Mouse (Mus musculus) 3134 (cell line): Measurements from ENCODE around the gene Erf.
A peak's percentile ranks its signal among the peaks of the same experiment; 100 is the strongest.
"Not testable (repeated sequence)": the region's sequence is repeated elsewhere in the genome, so short reads cannot be mapped to it uniquely, and the experiment has no call there.

Experiments
- DNase-seq: peaks from one replicate; pipeline ENCODE4 v3.0.0-alpha.2; 2011; ENCODE audit warnings: low spot score; ENCODE audit not compliant: insufficient read length; ENCODE audit errors: extremely low read depth

Gene Erf

DNA sequence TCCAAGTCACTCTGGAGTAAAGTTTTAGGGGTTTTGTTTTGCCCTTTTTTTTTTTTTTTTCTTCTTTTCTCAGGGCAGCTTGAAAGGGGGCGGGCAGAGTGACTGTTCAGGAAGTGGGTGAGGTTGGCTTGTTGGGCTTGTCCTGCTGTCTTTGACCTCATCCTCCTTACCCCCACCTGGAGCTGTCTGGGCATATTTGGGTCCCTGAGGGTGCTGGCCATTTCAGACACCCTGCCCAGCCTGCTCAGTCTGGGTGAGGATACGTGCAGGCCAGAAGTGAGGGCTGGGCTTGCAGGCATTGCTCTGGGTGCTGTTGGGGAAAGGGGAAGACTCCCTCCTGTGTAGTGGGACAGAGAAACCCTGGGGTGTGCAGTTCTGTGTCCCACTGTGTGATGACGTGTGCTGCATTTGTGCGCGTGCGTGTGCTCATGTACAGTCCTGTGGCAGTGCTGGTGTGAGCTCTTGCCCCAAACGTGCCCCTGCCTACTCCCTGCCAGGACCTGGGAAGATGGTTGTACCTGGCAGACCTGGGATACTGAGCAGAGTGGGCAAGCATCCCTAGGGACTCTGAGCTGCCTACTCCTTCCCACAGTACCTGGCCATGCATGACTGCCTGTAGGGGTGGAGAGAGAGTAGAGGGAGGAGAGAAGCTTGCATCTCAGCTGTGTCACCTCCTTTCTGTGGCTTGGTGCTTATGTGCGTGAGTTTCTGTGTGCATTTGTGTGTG is 19.1 kb upstream of the Erf start:
- DNase-seq: peak; percentile 51

DNA sequence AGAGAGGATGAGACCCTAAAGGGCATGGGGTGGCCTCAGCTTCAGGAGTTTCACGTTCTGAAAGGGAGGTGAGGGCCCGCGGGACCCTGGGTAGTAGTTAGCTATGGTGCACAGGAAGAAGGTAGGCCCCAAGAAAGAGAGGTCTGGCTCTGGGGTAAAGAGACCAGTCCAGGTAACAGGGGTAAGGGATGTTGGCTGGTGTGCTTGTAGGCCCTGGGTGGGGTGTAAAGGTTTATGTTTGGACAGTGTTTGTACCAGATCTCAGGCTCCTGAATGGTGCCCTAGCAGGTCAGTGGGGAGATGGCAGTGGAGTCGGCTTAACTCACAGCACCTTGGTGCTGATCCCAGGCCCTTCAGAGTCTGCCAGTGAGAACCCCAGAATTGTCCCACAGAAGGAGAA is 18.5 kb upstream of the Erf start:
- DNase-seq: no peak

DNA sequence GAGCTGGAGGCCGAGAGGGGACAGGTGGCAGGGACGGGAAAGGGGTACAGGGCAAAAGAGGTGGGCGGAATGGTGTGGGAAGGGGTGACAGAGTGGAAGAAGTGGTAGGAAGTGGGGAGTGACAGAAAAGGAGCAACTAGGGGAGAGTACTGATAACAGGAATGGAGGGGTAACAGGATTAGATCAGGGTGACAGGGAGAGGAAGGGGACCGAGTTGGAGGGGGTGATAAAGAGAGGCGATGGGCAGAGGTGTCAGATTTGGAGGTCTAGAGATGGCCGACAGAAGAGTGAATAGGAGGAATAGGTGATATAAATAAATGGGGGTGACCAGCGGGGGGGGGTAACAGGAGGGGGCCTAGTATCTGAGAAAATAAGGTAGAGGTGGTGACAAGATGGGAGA is 18.0 kb upstream of the Erf start:
- no peak for DNase-seq

DNA sequence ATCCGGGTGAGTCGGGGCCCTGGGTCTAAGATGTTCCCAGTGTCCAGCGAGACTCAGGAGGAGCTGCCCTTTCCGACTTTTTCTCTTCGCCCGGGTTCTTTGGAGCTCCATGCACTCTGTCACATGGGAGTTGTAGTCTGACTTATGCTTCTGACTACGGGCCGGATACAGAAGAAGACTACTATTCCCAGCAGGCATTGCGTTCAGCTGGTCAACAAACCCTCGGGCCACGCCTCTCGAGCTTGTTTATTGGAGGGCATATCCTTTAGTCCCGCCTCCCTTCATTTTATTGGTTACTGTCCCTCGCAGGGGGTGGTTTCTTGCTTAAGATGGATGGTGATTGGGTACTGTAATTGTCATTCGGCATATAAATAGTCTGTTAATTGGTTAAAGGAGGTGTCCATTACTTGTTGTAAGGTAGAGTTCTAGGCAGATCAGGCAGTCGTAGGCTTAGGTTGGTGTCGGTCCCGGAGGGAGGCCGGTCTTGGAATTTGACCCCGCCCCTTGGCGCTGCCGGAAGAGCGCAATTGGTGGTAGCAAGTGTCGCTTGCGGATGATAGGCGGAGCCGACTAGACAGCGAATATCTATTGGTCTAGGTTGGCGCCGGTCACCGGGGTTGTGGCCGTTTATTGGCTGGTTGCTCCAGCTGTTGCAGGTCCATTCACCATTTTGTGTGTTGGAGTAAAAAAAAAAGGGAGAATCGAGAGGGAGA is 17.3 kb upstream of the Erf start:
- peak; percentile 99 for DNase-seq

DNA sequence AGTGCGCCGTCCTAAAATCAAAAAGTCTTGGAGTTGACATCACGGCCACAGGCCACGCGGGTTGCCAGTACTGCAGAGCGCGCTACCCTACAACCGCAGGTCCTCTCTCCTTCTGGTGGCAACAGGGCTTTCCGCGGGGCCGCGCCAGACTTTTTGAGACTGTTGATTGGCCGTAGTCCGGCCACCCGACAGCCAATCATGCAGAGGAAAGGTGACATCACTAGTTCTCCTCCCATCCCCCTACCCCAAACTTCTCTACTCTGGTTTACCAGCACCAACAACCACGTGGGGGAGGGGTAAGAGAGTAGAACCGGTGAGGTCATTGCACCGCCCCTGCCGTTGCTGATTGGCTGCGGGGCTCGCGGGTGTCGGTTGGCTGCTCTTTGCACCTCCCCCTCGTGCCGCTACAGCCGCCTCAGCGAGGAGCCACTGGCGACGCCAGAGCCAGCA is 16.8 kb upstream of the Erf start, which contains the start of gene Cic:
Gene Cic, plus strand, starts transcription at position 404 of the 450 bp plus-strand sequence.
- peak; percentile 98 for DNase-seq

DNA sequence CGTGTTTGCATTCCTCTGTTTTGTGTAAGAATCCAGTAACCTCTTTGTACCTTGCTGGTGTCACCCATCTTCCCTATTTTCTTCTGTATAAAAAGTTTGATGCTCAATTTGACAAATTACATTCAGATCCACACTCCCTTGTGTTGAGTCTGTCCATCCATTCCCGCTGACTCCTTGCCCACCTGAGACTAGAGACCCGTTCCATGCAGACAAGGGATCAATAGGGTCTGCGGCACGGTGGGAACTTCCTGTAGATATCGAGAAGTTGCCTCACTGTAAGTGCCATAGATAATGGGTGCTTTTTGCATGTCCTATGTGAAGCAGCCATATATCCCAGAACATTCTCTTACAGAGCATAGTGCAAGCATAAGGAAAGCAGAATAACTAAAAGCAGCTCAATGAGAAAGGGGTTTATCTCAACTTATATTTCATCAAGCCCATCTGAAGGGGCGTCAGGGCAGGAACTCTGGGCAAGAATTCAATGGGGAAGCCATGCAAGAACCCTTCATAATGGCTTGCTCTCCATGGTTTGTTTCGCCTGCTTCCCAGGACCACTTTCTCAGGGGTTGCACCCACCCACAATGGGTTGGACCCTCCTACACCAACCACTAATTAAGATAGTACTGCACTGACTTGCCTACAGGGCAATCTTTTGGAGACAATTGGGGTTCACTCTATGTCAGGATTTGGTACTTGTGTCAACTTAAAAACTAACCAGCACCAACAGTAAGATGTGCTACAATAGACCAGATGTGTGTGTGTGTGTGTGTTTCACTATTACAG is 15.8 kb upstream of the Erf start:
- DNase-seq: no peak

DNA sequence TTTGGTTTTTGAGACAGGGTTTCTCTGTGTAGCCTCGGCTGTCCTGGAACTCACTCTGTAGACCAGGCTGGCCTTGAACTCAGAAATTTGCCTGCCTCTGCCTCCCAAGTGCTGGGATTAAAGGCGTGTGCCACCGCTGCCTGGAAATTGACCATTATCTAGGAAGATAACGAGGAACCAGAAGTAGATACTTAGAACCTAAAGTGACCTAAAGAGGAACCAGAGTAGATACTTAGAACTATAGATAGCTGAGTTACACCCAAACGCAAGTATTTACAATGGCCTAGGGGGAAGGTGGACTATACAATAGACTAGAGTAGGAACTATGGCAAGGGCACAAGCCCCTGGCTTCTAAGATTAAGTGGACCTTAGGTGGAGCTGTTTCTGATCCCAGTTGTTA is 15.2 kb upstream of the Erf start:
- DNase-seq: not testable (repeated sequence)

DNA sequence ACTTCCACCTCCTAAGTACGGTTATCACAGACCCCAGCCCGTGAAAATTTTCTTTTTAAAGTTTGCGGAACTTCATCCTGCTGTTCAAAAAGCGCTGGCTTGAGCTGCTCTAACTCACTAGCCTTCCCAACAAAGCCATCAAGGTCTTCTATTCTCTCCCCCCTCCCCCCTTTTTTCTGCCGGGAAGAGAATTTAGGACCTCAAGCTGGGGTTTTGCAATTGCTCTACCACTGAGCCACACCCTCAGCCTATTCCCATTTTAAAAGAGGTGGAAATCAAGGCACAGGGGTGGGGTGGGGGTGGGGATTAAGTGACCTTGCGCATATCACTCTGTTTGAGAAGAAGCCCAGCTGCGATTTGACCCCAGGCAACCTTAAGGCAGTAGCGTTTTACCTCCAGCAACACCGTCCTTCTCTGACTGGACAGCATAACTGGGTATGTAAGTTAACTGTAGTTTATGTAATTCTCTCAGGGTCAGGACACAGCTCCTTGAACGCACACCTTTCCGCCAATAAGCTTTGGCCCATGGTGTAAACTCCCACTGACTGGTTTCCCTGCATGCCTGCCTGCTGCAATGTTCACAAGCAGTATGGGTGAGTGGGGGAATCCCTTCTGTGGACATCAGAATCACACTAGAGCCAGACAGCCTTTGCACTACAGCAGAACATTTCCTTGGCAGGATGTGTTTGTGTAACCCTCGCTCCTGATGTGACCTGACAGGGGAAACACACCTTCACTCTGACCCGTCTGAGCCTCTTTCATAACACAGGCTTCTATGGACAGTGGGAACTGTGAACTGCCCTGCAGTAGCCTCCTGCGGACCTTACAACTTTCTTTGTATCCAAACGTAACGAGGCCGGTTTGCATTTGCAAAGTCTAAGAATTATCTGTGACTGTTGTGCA is 13.7 kb upstream of the Erf start:
- DNase-seq: no peak

DNA sequence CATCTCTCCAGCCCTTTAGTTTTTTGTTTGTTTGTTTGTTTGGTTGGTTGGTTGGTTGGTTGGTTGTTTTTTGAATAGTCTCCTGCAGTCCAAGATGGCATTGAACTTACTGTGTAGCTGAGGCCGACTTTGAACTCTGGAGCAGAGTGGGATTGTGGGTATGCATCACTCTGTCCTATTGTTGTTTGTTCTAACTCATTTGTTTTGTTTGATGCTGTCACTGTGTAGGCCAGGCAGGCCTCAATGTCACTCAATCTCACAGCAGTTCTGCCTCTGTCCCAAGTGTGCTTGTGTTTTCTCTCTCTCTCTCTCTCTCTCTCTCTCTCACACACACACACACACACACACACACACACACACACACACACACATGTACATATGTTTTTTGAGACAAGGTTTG is 11.3 kb upstream of the Erf start:
- DNase-seq: no peak

DNA sequence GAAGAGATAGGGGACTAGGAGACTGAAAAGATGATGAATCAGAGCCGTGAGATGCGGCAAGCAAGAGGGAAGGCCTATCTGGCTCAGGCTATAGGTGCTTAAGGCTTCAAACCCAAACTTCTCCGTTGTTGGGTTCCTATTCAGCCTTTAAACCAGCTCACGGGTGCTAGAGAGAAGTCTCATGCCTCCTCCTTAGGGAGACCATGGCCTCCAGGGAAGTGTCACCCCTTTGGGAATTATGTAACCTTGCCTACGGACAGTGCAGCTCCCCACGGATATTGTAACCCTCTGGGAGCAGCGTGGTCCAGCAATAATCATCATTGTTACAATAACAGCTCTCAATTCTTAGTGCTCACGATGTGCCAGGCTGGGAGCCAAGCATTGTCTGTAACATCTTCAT is 1.3 kb upstream of the Erf start:
- DNase-seq: no peak

DNA sequence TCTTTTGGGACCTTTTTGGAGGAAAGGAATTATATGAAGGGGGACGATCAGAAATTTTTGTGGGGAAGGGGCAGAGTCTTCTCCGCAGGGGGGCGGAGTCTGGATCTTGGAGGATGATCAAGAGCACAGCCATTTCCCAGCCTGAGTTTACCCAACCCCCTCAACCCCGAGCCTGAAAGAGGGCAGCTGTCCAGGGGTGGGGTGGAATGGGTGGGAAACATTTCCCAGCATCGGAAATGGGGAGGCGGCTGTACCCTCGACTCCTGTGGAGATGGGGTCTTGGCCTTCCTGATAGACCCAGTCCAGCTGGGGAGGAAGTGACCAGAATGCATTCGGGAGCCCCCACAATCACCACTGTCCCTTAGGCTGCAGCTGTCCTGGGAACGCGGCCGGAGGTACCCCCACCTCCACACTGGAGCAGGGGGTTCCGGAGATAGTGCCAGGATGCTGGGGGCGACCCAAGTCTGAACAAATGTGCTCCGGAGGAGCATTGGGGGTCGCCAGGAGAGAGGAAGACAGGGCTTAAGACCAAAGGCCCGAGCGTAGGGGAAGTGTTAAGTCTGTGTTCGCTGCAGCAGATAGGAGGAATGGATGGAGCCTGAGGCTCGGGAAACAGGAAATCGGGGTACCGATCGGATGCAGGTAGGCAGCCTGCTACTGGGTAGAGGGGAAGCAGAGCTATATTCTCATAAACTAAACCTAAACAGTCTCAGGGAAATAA is 670 bp upstream of the Erf start:
- peak; percentile 59 for DNase-seq

DNA sequence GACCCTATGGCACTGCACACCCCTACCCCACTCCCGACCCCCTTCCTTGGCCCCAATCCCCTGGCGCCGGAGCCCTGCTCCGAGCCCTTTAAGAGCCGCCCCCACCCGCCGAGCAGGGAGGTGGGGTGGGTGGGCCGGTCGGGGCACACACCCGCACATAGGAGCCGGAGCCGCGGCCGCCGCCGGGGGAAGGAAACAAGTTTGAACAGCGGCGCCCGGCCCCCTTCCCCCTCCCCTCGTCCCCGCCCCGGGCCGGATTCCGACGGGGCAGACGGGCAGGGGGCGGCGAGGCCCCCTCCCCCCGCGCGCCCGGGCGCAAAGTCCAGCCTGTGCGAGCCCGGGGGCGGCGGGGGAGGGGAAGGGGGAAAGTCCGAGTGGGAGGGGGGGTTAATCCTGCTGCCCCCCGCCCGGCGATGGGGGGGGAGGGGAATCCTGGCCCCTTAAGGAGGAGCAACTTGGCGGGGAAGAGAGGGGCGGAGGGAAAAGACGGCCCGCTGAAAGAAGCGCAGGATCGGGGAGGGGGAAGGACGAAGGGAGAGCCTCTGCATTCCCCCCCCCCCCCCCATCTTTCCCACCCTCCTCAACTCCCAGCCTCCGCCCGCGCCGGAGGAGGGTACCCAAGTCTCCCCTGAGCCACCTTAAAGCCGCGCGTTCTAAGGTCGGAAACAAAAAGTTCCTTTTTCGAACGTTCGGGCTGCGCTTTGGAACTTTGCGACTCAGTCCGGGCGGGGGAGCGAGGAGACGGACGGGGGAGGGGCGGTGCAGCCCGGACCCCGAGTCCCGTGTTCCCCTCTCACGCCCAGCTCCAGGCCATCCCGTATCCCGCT is 1.0 kb downstream of the Erf start:
- peak; percentile 69 for DNase-seq

DNA sequence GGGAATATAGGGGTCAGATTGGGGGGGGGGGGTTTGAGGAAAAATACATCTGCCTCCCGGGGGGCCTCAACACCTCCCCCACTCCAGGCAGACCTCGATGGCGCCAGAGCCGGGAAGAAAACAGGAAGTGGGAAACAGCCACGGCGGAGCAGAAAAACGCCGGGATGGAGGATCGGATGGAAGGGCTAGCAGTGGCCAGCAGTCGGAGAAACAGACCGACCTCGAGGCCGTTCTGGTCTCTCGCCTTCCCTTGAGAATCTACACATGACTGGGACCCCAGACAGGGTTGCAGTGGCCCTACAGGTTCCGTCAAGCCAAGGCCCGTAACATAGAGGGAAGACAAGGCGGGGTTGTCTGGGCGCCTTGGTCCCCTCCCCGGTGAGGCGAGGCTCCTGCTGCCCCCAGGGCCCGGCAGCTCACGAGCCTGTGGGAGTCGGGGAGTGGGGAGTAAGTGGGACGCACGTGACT is 1.7 kb downstream of the Erf start:
- no peak for DNase-seq

DNA sequence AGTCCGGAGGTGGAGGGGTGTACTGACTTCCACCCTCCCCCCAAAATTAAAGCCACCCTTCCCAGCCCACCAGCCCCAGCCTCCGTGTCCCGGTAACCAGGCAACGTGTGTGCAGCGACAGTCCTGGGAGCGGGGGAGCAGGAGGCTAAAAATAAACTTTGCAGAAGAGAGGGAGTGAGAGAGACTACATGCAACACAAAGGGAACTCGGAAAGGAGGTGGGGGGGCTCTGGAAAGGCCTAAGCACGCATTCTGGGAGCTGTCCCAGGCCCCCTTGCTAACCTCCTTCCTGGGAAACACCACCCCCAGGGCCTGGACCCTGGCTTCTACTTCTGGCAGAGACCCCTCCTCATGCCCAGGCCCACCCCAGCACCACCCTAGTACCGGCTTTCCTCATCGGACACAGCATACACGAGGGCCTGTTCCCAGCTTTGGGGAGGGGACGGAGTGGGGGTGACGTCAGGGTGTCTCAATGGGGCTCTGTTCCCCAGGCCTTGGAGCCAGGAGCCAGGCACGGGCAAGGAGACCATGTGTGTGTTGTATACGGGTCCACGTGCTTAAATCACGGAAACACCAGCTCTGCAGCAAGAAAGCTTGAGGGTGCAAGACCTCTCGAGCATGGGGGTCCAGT is 2.4 kb downstream of the Erf start:
- DNase-seq: peak; percentile 47

DNA sequence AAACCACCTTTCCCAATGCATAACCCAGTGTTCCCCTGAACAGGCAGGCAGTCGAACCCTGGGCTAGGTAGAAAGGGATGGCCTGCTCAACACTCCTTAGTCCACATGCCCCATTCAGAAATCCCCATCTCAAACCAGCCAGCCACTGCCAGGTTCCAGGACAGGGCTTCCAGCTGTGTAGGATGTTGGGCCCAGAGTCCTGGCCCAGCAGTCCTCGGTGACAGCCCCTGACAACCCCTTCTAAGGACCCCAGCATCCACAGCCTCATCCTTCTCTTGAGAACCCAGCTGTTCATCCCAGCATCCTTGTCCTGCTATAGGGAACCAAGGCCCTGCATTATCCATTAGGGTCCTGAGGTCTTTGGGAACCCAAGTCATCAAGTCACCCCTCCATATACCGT is 3.1 kb downstream of the Erf start:
- no peak for DNase-seq

DNA sequence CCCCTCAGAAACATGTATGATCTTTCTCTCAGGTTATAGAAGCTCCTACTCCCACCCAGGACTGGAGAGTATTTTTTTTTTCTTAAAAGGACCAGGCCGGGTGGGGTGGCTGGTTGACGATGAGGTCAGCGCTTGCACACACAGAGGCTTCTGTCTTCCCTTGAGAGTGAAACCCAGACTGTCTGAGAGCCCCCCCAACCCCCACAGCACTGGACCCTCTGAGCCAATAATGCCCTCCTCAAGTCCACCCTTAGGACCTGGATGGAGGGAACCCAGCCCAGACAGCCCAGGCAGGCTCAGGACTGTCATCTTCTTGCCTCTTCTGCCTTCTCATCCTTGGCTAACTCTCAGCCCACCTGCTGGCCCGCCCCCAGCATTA is 3.8 kb downstream of the Erf start:
- DNase-seq: no peak

DNA sequence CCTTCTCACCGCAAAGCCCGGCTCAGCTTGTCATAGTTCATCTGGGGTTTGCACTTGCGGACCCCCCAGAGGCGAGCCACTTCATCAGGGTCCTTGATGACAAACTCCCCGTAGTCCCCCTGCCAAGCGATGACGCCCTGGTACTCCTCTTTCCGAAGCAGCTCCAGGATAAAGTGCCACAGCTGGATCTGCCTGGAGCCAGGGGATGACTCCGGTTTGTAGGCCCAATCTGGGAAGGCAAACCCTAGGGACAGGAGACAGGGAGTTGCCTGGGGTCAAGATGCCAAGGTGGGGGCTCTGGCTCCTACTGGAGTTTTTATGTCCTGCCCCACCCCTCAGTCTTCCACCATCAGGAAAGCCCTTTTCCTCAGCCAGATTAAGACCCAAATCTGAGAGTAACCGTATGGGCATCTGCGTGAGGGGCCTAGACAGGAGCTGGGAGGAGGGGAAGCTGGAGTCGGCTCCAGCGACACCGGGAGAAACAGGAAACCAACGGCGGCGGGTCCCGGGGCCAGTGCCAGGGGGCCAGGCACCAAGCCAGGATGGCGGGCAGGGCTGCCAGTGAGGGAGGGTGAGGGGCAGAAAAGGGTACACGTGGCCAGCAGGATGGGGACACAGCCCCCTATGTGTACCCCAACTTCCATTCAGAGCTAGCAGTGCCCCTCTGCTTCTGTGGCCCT is 4.3 kb downstream of the Erf start:
- peak; percentile 54 for DNase-seq
